Mouse (Mus musculus) brain, embryonic 14.5 days (tissue): ENCODE measurements at regions not wholly inside any gene's neighbourhood (a gene's known extent, or its start where the extent isn't known, plus 50 kb on each side); places are given as distances from the start of the nearest gene placed in this dataset.

ENCODE experiments used
- DNase-seq: peaks from one replicate; pipeline ENCODE4 v3.0.0-alpha.2; 2011; ENCODE audit warnings: low read depth
- CTCF ChIP-seq: fragments of 200-500 bp; IDR thresholded peaks from 2 replicates; pipeline ENCODE4 v1.5.1; 2012; ENCODE audit warnings: inconsistent platforms, mild to moderate bottlenecking, moderate library complexity, borderline replicate concordance; ENCODE audit not compliant: insufficient read depth, insufficient read length; ENCODE audit errors: extremely low read depth

- no peak for TF ChIP-seq CTCF
- peak; percentile 50 for DNase-seq
These were observed 1333.9 kb upstream of the Slc10a2 start for GRCm38 (mm10) chr8:6439069-6439468.
